Mouse (Mus musculus): ENCODE data around the gene Cwc22.

GRCm38 (mm10) chr2:77872676-77873075 lies 73.5 kb downstream of the Cwc22 start:
- TF ChIP-seq CTCF (conservative IDR thresholded peaks at IDR 0.05; ENCODE audit: low read length), result no peak
- no peak for TF ChIP-seq POU5F1 (IDR thresholded peaks at IDR 0.05; ENCODE audit: borderline replicate concordance, low read length)
- TF ChIP-seq NANOG (IDR thresholded peaks at IDR 0.05; ENCODE audit: borderline replicate concordance, low read length), result no peak
